ENCODE assay signal across 21 mouse cellular contexts in the genomic region with DNA sequence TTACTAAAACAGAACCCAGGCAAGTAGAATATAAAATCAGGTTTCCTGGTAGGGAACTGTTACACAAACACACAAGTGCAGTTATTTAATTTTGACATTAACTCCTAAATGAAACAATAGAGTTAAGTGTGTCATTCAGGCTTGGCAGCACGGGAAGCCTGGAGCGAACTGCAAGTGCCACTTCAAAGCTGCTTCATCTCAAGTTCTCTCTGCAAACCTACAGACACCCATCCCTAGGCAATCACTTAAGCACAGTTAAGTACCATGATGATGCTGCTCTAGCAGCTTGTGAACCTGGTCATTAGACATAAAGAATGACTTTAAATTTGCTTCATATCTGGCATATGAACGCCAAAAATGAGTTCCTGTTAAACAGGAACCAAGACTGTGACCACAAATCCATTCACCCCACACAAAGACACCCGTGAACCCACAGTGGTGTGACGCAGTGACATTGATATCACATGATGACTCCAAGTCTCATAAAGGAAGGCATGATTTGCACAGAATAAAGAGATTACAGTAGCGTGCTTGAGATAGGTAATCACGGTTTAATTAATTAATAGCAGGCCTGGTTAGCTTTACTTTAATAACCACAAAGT. TPM values are rescaled to one million over a fixed set of nuclear protein-coding genes. Genes with fewer than 3 reads are reported as not detected.
DNase-seq lines count a peak whose midpoint lies in the region; ATAC-seq lines count a peak whose summit lies in the region.
"Had no signal": no experiment of that assay in that cellular context is flagged by ENCODE, and none has a peak within 500 bp of the region (broad histone marks: within the 10 kb centered on the region; RNA-seq: fewer than 3 reads in every experiment).

No protein-coding gene starts in this region.

- ATAC-seq in hematopoietic stem cell, adult 5-6 weeks (replicated peaks in 1 of 2; ENCODE audit: insufficient read depth in 1 of 2, low FRiP score in 2 of 2, low TSS enrichment in 1 of 2, low read depth in 1 of 2, poor library complexity in 2 of 2, severe bottlenecking in 2 of 2) = peak; percentile 37 to 48; a peak in 1 of 4 replicates
- ATAC-seq in megakaryocyte progenitor cell, adult 5-6 weeks (replicated peaks; ENCODE audit: poor library complexity) = 0 out of 2 replicates have a peak, but pooled peaks have one; percentile 37
- ATAC-seq: inflammation-experienced regulatory T-cells, adult 6 months; midbrain, embryonic 16.5 days; Patski had no signal

- peak; percentile 23 to 60 for DNase-seq in lung, adult 18-20 months
- DNase-seq in lung, postnatal 10 days = no peak
- peak; percentile 13 for DNase-seq in CD4-positive helper T cell, adult 2 months (ENCODE audit: low read depth, low spot score)
- no peak for DNase-seq in right cerebral cortex, postnatal 10 days (ENCODE audit: low spot score in 2 of 2)
- DNase-seq in cerebellum, postnatal 10 days = no peak
- no peak for DNase-seq in spleen, postnatal 4 days (ENCODE audit: low spot score in 2 of 2)
- DNase-seq: adrenal gland, postnatal 14 days; cerebellum, adult 11 months; cerebellum, adult 9-10 months; gastrocnemius, postnatal 36 days; heart, postnatal 10 days; kidney, adult 11 months; kidney, postnatal 25 days; liver; thymus, adult 18-20 months; thymus, postnatal 25 days had no signal

RNA-seq across cellular contexts. Expression of a gene that starts 33.3 kb away (rescaled TPM):
- total RNA-seq in hematopoietic stem cell, adult 5-6 weeks (2017) = 65.7 and 74.4 TPM in 2 replicates
- 74.8 and 97.5 TPM in 2 replicates for total RNA-seq in megakaryocyte progenitor cell, adult 5-6 weeks (2015)
- 51.1 and 57.8 TPM in 2 replicates for total RNA-seq in megakaryocyte progenitor cell, adult 5-6 weeks (2017)

Comparison
In these comparisons a context has a peak if more than half of its experiments do, and no peak if none do; other contexts are left out.
1. DNase-seq: peak in lung, adult 18-20 months (2 of 2) and CD4-positive helper T cell, adult 2 months (single experiment); none in lung, postnatal 10 days (single experiment), right cerebral cortex, postnatal 10 days (0 of 2), cerebellum, postnatal 10 days (0 of 2) and spleen, postnatal 4 days (0 of 2).